Mouse (Mus musculus) forebrain, embryonic 16.5 days (tissue): ENCODE results near the gene Rnaseh2b. TPM values are rescaled to one million over a fixed set of nuclear protein-coding genes. Genes with fewer than 3 reads are reported as not detected.

Source experiments
- ATAC-seq: fragments of 200-750 bp; cut with Nextera tagmentation; 2 replicates; pipeline ENCODE4 v1.8.0; 2017; ENCODE audit warnings: mild to moderate bottlenecking, moderate library complexity
- H3K27ac ChIP-seq: fragments of 300-500 bp; sonication (generic); 2 replicates; pipeline ENCODE4 v1.5.1; 2014; ENCODE audit warnings: low read length, control low read depth
- H3K27me3 ChIP-seq: fragments of 300-500 bp; sonication (generic); replicated peaks from 2 replicates; pipeline ENCODE4 v1.6.1; 2014; ENCODE audit warnings: low read length; ENCODE audit not compliant: control insufficient read depth, insufficient read depth
- H3K36me3 ChIP-seq: fragments of 300-500 bp; sonication (generic); 2 replicates; pipeline ENCODE4 v1.6.1; 2014; ENCODE audit not compliant: control insufficient read depth, insufficient read depth
- H3K4me1 ChIP-seq: fragments of 300-500 bp; sonication (generic); replicated peaks from 2 replicates; pipeline ENCODE4 v1.6.1; 2014; ENCODE audit warnings: low read length; ENCODE audit not compliant: control insufficient read depth, insufficient read depth
- H3K4me2 ChIP-seq: fragments of 300-500 bp; sonication (generic); 2 replicates; pipeline ENCODE4 v1.6.1; 2014; ENCODE audit warnings: mild to moderate bottlenecking, low read length, control low read depth
- H3K4me3 ChIP-seq: fragments of 300-500 bp; sonication (generic); replicated peaks from 2 replicates; pipeline ENCODE4 v1.5.1; 2014; ENCODE audit warnings: mild to moderate bottlenecking, low read length, control low read depth
- H3K9ac ChIP-seq: fragments of 300-500 bp; sonication (generic); replicated peaks from 2 replicates; pipeline ENCODE4 v1.6.1; 2014; ENCODE audit warnings: low read depth, low read length, control low read depth
- H3K9me3 ChIP-seq: fragments of 300-500 bp; sonication (generic); 2 replicates; pipeline ENCODE4 v1.6.1; 2016; ENCODE audit warnings: low read length; ENCODE audit not compliant: control insufficient read depth
- WGBS: fragments of 180-500 bp; shearing (Covaris S2); extraction: QIAGEN DNeasy Blood & Tissue Kit; methylation state at CpG from one replicate; pipeline ENCODE4 v1.1.7; 2014; 5-methylcytosine and 5-hydroxymethylcytosine counted together
- polyA plus RNA-seq: library from polyadenylated mRNA; unstranded; fragments of >200 nt; fragmentation: Nextera tagmentation; extraction: Ambion mirVana; gene quantifications from 2 replicates; pipeline ENCODE4 v1.2.1, GENCODE M21; 2015

The Rnaseh2b gene
- 47.9 and 64.0 TPM in 2 replicates for polyA plus RNA-seq

DNA sequence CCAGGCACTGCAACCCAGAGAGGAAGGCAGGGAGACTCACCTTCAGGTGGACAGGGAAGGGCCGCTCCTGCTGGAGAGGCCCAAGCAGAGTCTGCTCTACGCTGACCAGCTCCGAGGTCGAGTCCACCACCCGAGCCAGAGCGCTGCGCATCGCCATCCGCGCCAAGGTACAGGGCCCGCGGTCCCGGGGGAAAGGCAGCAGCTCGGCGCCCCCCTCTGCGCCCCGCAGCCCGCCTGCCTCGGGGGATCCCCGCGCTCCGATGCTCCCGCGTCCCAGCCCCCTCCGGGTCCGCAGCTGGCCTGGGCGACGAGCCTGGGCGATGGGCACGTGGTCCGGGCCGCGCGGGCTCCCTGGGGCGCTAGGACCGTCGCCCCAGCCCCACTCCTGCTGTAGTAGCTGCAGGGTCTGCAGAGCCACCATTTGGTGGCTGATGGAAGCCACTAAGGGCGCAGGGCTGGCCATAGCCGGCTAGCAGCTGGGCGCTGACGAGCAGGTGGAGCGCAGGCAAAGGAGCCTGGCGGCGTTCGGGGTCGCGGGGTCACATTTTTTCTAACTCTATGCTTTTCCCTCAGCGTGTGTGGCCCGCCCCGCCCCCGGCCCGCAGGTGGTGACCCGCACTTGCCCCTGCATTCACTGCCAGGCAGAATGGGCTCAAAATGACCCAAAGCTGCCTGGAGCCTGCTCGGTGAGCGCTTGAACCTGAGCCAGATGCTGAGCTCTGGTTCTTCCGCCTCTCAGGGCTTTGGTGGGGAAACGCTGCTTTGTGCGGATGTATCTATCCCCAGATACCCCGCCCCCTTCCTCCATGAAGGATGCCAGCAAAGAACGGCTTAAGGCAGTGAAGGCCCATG lies at the start of gene Rnaseh2b, which contains the start of gene Dleu7:
Rnaseh2b (plus strand) TSS at position 102 of the 852 bp plus-strand sequence.
Dleu7 (minus strand) TSS at position 560 of the 852 bp plus-strand sequence.
- under 1% methylated on average over 54 of the region's 60 CpGs for WGBS
- ATAC-seq, result peak; percentile 84
- Histone ChIP-seq H3K9ac (peak within 1 kb of the TSS; percentile 93), H3K4me1 (peaks cover 17% of the 10 kb centered on the region), H3K4me2 (peak within 1 kb of the TSS; percentile 98), H3K4me3 (peak within 1 kb of the TSS; percentile 80), H3K9me3 (no peaks in the 10 kb centered on the region), H3K27ac (peak within 1 kb of the TSS; percentile 67), H3K36me3 (no peaks in the 10 kb centered on the region), H3K27me3 (no peaks in the 10 kb centered on the region)

DNA sequence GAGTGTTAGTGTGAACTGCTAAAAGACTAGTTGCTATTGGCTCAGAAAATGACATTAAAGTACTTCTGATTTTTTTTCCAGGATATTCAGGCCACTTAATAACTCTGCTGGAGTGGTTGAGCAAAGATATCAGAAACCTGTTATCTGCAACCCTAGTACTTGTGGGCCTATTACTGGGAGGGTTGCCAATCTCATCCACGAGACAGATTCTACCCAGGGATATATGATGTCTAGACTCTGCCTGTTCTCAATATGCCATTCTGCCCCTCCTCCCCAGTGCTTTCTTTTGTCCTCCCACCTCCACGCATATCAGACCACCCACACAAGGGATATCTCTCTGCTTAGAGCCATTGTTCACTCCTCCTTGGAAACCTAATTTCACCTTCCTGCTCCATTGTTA lies 48.9 kb upstream of the Rnaseh2b start:
- Histone ChIP-seq H3K36me3 (no peaks in the 10 kb centered on the region), H3K27me3 (no peaks in the 10 kb centered on the region), H3K27ac (no peak overlapping the region), H3K4me3 (no peak overlapping the region), H3K4me2 (no peak overlapping the region), H3K9ac (no peak overlapping the region), H3K9me3 (no peaks in the 10 kb centered on the region), H3K4me1 (no peaks in the 10 kb centered on the region)
- WGBS, result 70% methylated on average over 2 of the region's 2 CpGs
- ATAC-seq, result no peak

DNA sequence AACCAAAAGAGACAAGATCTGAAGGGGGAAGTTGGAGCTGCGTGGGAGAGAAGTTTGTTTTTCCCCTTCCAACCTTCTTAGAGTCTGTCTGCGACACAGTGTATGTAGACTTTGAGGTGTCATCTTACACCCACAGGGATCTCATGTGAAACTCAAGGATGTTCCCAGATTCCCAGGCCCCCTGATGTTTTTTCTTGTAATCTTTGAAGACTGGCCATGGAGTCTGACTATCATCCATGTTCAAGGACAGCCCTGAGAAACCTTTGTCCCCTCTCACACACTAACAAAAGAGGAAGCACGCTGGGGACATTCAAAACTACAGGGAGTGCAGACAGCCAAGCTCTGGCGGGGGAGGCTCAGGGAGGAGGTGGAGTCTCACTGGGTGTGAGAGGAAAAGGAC lies 46.8 kb upstream of the Rnaseh2b start:
- no peaks in the 10 kb centered on the region for H3K4me1 ChIP-seq
- no peaks in the 10 kb centered on the region for H3K9me3 ChIP-seq
- no peak overlapping the region for H3K9ac ChIP-seq
- H3K4me3 ChIP-seq, result no peak overlapping the region
- no peaks in the 10 kb centered on the region for H3K36me3 ChIP-seq
- no peaks in the 10 kb centered on the region for H3K27me3 ChIP-seq
- ATAC-seq, result no peak
- H3K4me2 ChIP-seq, result no peak overlapping the region
- no peak overlapping the region for H3K27ac ChIP-seq
- 41% methylated on average over 4 of the region's 4 CpGs for WGBS

DNA sequence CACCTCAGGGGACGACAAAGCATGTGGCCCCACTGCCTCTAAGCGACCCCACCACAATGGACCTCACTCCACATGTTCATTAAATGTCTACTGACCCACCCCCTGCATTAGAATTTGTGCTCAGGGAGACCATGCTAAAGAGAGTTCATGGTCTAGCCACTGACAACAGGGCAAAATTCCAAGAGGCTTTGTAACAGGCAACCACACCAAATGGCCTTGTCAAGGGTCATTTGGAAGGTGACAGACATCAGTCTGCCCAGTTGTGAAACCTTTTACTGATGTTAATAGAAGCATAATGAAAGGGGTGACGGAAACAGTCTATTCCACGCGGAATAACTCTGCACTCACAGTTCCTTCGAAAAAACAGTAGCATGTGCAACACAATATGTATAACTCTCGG lies 44.0 kb upstream of the Rnaseh2b start:
- Histone ChIP-seq H3K9ac (no peak overlapping the region), H3K9me3 (no peaks in the 10 kb centered on the region), H3K4me2 (no peak overlapping the region), H3K27ac (no peak overlapping the region), H3K27me3 (no peaks in the 10 kb centered on the region), H3K4me3 (no peak overlapping the region), H3K36me3 (no peaks in the 10 kb centered on the region), H3K4me1 (no peaks in the 10 kb centered on the region; the same call in 1 of the 2 replicates)
- no peak for ATAC-seq
- 65% methylated on average over 7 of the region's 7 CpGs for WGBS

DNA sequence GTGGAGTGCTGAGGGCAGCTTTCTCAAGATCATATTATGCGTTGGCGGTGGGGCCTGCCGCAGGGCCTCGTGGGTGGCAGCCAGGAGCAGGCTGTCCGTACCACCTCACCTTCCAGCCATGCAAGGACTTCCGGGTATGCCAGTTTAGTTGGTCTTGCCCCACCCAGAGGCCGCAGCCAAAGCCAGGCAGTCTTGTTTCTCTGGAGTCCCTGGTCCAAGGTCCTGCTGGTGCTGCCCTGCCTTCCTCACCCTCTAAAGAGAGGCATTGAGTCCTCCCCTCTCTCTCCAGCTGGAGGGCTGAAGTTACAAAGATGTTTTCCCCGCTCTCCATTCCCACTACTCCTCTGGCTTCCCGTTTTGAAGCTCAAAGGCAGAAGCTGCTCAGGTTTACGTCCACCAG lies 43.6 kb upstream of the Rnaseh2b start:
- Histone ChIP-seq H3K4me3 (no peak overlapping the region), H3K36me3 (no peaks in the 10 kb centered on the region), H3K27ac (no peak overlapping the region), H3K4me1 (no peaks in the 10 kb centered on the region; the same call in 1 of the 2 replicates), H3K27me3 (no peaks in the 10 kb centered on the region), H3K4me2 (no peak overlapping the region), H3K9me3 (no peaks in the 10 kb centered on the region), H3K9ac (no peak overlapping the region)
- WGBS, result 86% methylated on average over 10 of the region's 10 CpGs
- ATAC-seq, result no peak

DNA sequence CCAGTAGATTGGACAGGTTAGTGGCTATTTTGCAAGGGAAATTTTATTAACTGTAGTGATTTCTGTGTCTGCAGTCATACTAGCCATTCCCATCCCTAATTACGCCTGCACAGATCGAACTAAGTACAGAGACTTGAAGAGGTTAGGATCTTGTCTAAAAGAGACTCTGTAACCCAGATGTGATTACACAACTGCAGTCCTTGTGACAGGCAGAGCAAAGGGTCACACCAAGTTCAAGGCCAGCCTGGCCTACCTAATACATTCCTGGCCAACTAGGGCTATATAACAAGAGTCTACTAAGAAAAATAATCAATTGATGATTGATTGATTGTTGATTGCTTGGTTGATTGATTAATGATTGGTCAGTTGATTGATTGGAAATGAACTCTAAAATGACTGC lies 43.1 kb upstream of the Rnaseh2b start:
- ATAC-seq, result no peak
- Histone ChIP-seq H3K4me1 (no peaks in the 10 kb centered on the region; the same call in 1 of the 2 replicates), H3K36me3 (no peaks in the 10 kb centered on the region), H3K9ac (no peak overlapping the region), H3K27ac (no peak overlapping the region), H3K9me3 (no peaks in the 10 kb centered on the region), H3K4me3 (no peak overlapping the region), H3K27me3 (no peaks in the 10 kb centered on the region), H3K4me2 (no peak overlapping the region)
- WGBS, result 99% methylated on average over 2 of the region's 2 CpGs

DNA sequence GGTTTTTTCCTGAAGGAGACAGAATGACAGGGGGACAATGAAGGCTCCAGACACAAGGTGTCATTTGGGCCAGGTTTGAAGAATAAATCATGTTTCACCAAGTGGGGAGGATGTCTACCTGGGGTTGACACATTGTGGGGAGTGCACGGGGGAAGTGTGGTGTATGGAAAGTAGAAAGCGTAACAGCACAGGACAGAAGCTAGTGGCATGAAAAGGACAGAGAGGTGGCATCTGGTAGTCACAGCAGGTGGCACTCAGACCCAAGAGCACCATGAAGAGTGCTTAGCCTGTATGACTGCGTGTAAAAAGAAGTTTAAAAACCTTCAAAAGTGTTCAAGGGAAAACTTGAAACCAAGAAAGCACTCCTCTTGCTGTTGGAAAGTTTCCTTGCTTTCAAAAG lies 42.3 kb upstream of the Rnaseh2b start:
- H3K36me3 ChIP-seq, result no peaks in the 10 kb centered on the region
- H3K4me3 ChIP-seq, result no peak overlapping the region
- WGBS, result 72% methylated on average over 3 of the region's 3 CpGs
- no peaks in the 10 kb centered on the region for H3K27me3 ChIP-seq
- no peaks in the 10 kb centered on the region; the same call in 1 of the 2 replicates for H3K4me1 ChIP-seq
- ATAC-seq, result no peak
- no peak overlapping the region for H3K9ac ChIP-seq
- H3K9me3 ChIP-seq, result no peaks in the 10 kb centered on the region
- no peak overlapping the region for H3K4me2 ChIP-seq
- no peak overlapping the region for H3K27ac ChIP-seq

DNA sequence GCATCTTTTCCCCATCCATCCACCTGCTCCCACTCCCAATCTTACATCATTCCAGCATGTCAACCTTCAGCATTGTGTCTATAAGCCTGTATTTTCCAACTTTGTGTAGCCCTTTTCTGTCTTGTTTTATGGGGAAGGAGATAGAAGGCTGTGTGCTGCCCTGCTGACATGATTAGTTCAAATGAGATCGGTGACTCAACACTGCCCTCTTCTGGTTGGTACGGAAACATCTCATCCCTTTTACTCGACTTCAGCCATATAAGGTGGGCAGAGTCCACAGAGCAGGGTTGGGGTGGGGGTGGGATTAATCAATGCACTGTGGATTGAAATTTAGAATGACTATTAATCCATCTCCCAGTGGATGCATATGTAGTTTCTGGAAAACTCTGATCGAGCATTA lies 40.4 kb upstream of the Rnaseh2b start:
- Histone ChIP-seq H3K9ac (no peak overlapping the region), H3K27ac (no peak overlapping the region), H3K27me3 (no peaks in the 10 kb centered on the region), H3K4me2 (no peak overlapping the region), H3K4me1 (no peaks in the 10 kb centered on the region; the same call in 1 of the 2 replicates), H3K9me3 (no peaks in the 10 kb centered on the region), H3K4me3 (no peak overlapping the region), H3K36me3 (no peaks in the 10 kb centered on the region)
- 6% methylated on average over 4 of the region's 4 CpGs for WGBS
- peak; percentile 77 for ATAC-seq

DNA sequence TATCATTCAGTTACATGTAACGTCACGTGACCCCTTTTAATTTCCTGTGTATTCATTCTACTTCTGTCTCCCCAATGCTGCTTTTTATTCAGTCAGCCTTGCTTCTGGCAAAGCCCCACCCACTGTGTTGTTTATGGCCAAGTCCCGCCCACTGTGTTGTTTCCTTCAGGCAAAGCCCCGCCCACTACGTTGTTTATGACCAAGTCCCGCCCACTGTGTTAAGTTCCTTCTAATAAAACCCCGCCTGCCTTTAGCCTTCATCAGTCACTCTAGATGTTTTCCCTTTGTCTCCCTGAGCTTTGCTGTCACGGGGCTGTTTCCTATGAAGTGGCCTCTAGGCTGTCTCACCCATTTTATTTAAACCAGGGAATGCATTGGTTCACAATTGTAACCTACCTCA lies 38.0 kb upstream of the Rnaseh2b start:
- no peaks in the 10 kb centered on the region for H3K9me3 ChIP-seq
- H3K4me3 ChIP-seq, result no peak overlapping the region
- H3K4me2 ChIP-seq, result no peak overlapping the region
- no peak overlapping the region for H3K9ac ChIP-seq
- no peak for ATAC-seq
- H3K36me3 ChIP-seq, result no peaks in the 10 kb centered on the region
- WGBS, result 54% methylated on average over 8 of the region's 8 CpGs
- H3K27me3 ChIP-seq, result no peaks in the 10 kb centered on the region
- H3K27ac ChIP-seq, result no peak overlapping the region
- H3K4me1 ChIP-seq, result no peaks in the 10 kb centered on the region; the same call in 1 of the 2 replicates
